Mouse (Mus musculus): ENCODE measurements around the gene Igfbp2. TPM values are rescaled to one million over a fixed set of nuclear protein-coding genes. Genes with fewer than 3 reads are reported as not detected.

Gene Igfbp2
- polyA plus RNA-seq, 1 experiment from 2014 or later: 50.5 TPM

DNA sequence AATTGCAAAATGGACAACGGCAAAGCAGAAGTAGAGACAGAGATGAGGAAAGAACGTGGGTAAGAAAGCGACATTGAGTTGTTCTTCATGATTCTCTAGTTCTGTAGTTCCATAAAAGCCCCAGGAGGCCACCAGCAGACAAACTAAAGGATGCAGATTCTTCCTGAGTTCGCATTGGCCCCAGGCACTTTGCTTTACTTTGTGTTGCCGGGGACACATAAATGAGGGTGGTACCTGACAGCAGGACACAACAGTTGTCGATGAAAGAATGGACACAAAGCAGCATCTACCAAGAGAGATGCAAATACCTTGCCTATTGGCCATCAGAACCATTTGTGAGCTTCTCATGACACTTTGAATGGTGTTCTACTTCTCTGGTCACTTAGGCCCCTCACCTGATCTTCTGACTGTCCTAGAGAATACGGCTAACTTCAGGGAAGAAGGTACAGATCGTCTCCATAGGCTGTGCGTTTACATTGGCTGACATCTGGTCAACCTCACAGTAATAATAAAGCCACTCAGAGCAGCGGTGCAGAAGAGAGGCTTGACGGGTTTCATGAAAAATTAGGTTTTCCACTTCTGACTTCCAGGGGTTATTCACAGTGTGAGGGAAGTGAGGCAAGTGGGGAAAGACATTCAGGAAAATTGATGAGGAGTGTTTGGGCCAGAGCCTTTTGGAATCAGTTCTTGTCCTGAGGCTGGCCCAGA, 61.0 kb downstream of the Igfbp2 start:
- Histone ChIP-seq H3K36me3 (ENCODE audit: control insufficient read depth, insufficient read depth, low read length) (no peaks in the 10 kb centered on the region), H3K27me3 (replicated peaks; ENCODE audit: control insufficient read depth, insufficient read depth, low read length) (no peaks in the 10 kb centered on the region), H3K27ac (ENCODE audit: low read depth, low read length) (no peak overlapping the region), H3K4me2 (no peak overlapping the region), H3K4me3 (ENCODE audit: low read depth, low read length) (no peak overlapping the region), H3K4me1 (replicated peaks; ENCODE audit: control insufficient read depth, insufficient read depth, low read length) (no peaks in the 10 kb centered on the region), H3K9ac (ENCODE audit: low read depth, low read length) (no peak overlapping the region), H3K9me3 (ENCODE audit: control insufficient read depth, low read length) (no peaks in the 10 kb centered on the region)
- DNase-seq (ENCODE audit: low spot score) (no peak), ATAC-seq (replicated peaks; ENCODE audit: low FRiP score) (no peak)
- 74% methylated on average over 11 of the region's 11 CpGs for WGBS

DNA sequence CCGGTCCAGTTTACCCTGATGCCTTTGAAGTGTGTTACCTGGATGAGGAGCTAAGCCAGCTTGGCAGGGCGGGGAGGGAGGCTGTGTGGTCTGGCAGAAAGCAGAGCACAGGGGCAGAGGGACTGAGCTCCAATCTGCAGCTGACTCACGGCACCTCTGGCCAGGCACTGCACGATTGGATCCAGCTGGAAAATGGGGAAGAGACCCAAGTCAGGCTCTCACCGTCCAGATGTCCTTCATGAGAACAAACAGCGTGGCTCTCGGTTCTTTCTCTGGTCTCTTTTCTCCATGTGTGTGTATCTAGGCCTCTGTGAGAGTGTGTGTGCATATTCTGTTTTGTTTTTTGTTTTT, 61.5 kb downstream of the Igfbp2 start:
- H3K27me3 ChIP-seq (replicated peaks; ENCODE audit: control insufficient read depth, insufficient read depth, low read length): no peaks in the 10 kb centered on the region
- WGBS: 65% methylated on average over 7 of the region's 7 CpGs
- ATAC-seq (replicated peaks; ENCODE audit: low FRiP score): no peak

DNA sequence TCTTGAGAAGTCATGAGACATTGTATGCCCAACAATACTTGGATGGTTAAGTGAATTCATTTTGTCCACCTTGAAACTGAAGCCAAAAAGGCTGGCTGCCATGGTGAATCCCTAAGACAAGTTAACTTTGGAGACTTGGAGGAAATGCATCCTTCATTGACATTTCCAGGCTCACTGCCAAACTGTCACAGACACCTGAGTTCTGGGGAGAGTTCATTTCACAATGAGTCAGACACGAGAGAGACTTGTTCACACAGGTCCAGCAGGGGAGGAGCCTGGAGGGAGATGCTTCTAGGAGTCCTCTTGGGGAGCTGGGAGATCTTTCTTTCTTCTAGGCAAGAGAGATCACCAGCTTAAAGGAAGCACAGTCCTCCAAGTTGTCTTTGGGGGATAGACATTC, 63.6 kb downstream of the Igfbp2 start:
- no peaks in the 10 kb centered on the region for H3K36me3 ChIP-seq (ENCODE audit: control insufficient read depth, insufficient read depth, low read length)
- H3K4me3 ChIP-seq (ENCODE audit: low read depth, low read length): no peak overlapping the region
- no peaks in the 10 kb centered on the region for H3K27me3 ChIP-seq (replicated peaks; ENCODE audit: control insufficient read depth, insufficient read depth, low read length)
- ATAC-seq (replicated peaks; ENCODE audit: low FRiP score): no peak
- H3K9ac ChIP-seq (ENCODE audit: low read depth, low read length): no peak overlapping the region
- H3K27ac ChIP-seq (ENCODE audit: low read depth, low read length): no peak overlapping the region
- H3K9me3 ChIP-seq (ENCODE audit: control insufficient read depth, low read length): no peaks in the 10 kb centered on the region
- no peaks in the 10 kb centered on the region for H3K4me1 ChIP-seq (replicated peaks; ENCODE audit: control insufficient read depth, insufficient read depth, low read length)
- H3K4me2 ChIP-seq: no peak overlapping the region
- DNase-seq (ENCODE audit: low spot score): no peak
- 63% methylated on average over 1 of the region's 1 CpGs for WGBS

More for the DNA sequence above, 61.5 kb downstream of the Igfbp2 start:
- H3K4me3 ChIP-seq (ENCODE audit: low read depth, low read length): no peak overlapping the region
- no peak overlapping the region for H3K4me2 ChIP-seq
- H3K9ac ChIP-seq (ENCODE audit: low read depth, low read length): no peak overlapping the region
- no peaks in the 10 kb centered on the region for H3K4me1 ChIP-seq (replicated peaks; ENCODE audit: control insufficient read depth, insufficient read depth, low read length)
- DNase-seq (ENCODE audit: low spot score): no peak
- no peaks in the 10 kb centered on the region for H3K36me3 ChIP-seq (ENCODE audit: control insufficient read depth, insufficient read depth, low read length)
- no peaks in the 10 kb centered on the region for H3K9me3 ChIP-seq (ENCODE audit: control insufficient read depth, low read length)
- no peak overlapping the region for H3K27ac ChIP-seq (ENCODE audit: low read depth, low read length)

DNA sequence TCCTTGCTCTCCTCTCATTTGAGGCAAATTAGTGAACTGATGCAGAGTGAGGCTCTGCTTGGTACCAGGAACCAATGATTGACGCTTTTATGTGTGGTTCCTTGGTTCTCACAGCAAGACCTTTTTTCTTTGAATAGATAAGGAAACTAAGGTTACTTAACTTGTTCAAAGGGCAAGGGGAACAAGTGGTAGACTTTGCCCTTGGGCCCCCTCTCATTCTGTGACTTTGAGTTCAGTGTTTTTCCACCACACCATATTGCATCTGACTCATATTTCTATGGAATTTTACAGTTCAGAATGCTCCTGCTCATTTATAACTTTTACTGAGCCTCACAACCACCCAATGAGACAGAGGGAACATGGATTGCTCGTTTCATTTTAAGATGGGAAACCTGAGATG, 71.5 kb downstream of the Igfbp2 start:
- H3K36me3 ChIP-seq (ENCODE audit: control insufficient read depth, insufficient read depth, low read length): no peaks in the 10 kb centered on the region
- 68% methylated on average over 2 of the region's 2 CpGs for WGBS
- H3K27me3 ChIP-seq (replicated peaks; ENCODE audit: control insufficient read depth, insufficient read depth, low read length): no peaks in the 10 kb centered on the region
- no peak overlapping the region for H3K4me2 ChIP-seq
- no peaks in the 10 kb centered on the region for H3K9me3 ChIP-seq (ENCODE audit: control insufficient read depth, low read length)
- H3K9ac ChIP-seq (ENCODE audit: low read depth, low read length): no peak overlapping the region
- no peak for DNase-seq (ENCODE audit: low spot score)
- H3K4me3 ChIP-seq (ENCODE audit: low read depth, low read length): no peak overlapping the region
- no peaks in the 10 kb centered on the region for H3K4me1 ChIP-seq (replicated peaks; ENCODE audit: control insufficient read depth, insufficient read depth, low read length)
- ATAC-seq (replicated peaks; ENCODE audit: low FRiP score): no peak
- no peak overlapping the region for H3K27ac ChIP-seq (ENCODE audit: low read depth, low read length)

Other genes with a start within 250 kb of the Igfbp2 start
- 18.7 and 19.9 TPM in 2 replicates for gene Smarcal1, start 241.3 kb upstream of the Igfbp2 start, polyA plus RNA-seq (2014; fragmentation: Nextera tagmentation; extraction: Ambion mirVana)
- not detected in 2 replicates for gene Ankar, start 123.9 kb upstream of the Igfbp2 start, polyA plus RNA-seq (2014; fragmentation: Nextera tagmentation; extraction: Ambion mirVana)
- gene Rpl37a, start 113.2 kb upstream of the Igfbp2 start, polyA plus RNA-seq (2014; fragmentation: Nextera tagmentation; extraction: Ambion mirVana): 1,988 and 2,199 TPM in 2 replicates
- 29.3 and 33.8 TPM in 2 replicates for gene Igfbp5, start 50.4 kb downstream of the Igfbp2 start, polyA plus RNA-seq (2014; fragmentation: Nextera tagmentation; extraction: Ambion mirVana)
- not detected in 2 replicates for gene Tnp1, start 191.4 kb downstream of the Igfbp2 start, polyA plus RNA-seq (2014; fragmentation: Nextera tagmentation; extraction: Ambion mirVana)